Mouse (Mus musculus) heart, adult 2 months (tissue): ENCODE data around the gene Aass.

ENCODE experiments used
- CTCF ChIP-seq: fragments of 200-600 bp; IDR thresholded peaks from 2 replicates; pipeline ENCODE4 v1.8.1; 2022; ENCODE audit warnings: antibody characterized with exemption, mild to moderate bottlenecking, moderate library complexity
- EP300 ChIP-seq: fragments of 200-500 bp; IDR thresholded peaks from 2 replicates; pipeline ENCODE4 v1.6.1; 2011; ENCODE audit warnings: low read depth, low read length, control low read depth; ENCODE audit not compliant: insufficient read depth

DNA sequence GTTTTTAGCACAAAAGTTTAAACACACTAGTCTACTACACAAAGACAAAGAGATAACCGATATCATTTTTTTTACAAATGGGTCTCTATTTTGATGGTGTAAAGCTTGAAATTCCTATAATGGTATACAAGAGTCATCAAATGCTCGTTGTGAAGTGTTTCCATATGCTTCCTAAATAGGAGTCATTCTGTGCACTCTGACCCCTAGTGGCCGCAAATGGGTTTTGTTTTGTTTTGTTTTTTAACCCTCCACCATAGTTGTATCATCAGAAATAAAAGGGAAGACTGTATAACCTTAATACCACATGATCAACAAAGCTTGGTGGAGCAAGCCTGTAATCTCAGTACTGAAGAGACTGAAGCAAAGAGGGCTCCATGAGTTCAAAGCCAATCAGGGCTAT lies 9.9 kb downstream of the Aass start:
- TF ChIP-seq EP300 (no peak), CTCF (peak; percentile 52)
